Mouse (Mus musculus) neural tube, embryonic 11.5 days (tissue): ENCODE measurements around the gene Nrg3. TPM values are rescaled to one million over a fixed set of nuclear protein-coding genes. Genes with fewer than 3 reads are reported as not detected.
A peak's percentile ranks its signal among the peaks of the same experiment; 100 is the strongest.

Source experiments
- ATAC-seq: fragments of 200-750 bp; cut with Nextera tagmentation; 2 replicates; pipeline ENCODE4 v1.8.0; 2017; ENCODE audit warnings: moderate number of reproducible peaks, mild to moderate bottlenecking, moderate TSS enrichment, moderate library complexity; ENCODE audit not compliant: insufficient read depth, low FRiP score, low TSS enrichment
- DNase-seq: peaks from one replicate; pipeline ENCODE4 v3.0.0-alpha.2; 2015; ENCODE audit warnings: low spot score
- H3K27ac ChIP-seq: fragments of 300-500 bp; sonication (generic); 2 replicates; pipeline ENCODE4 v1.5.1; 2014; ENCODE audit warnings: low read depth, mild to moderate bottlenecking, low read length
- H3K27me3 ChIP-seq: fragments of 300-500 bp; sonication (generic); 2 replicates; pipeline ENCODE4 v1.6.1; 2014; ENCODE audit warnings: mild to moderate bottlenecking, low read length, mixed read lengths; ENCODE audit not compliant: control insufficient read depth, insufficient read depth
- H3K36me3 ChIP-seq: fragments of 300-500 bp; sonication (generic); 2 replicates; pipeline ENCODE4 v1.6.1; 2014; ENCODE audit warnings: mild to moderate bottlenecking, low read length, moderate library complexity, mixed read lengths; ENCODE audit not compliant: control insufficient read depth, insufficient read depth
- H3K4me1 ChIP-seq: fragments of 300-500 bp; sonication (generic); 2 replicates; pipeline ENCODE4 v1.6.1; 2014; ENCODE audit warnings: low read length, mixed read lengths; ENCODE audit not compliant: control insufficient read depth, insufficient read depth
- H3K4me2 ChIP-seq: fragments of 300-500 bp; sonication (generic); 2 replicates; pipeline ENCODE4 v1.6.1; 2014; ENCODE audit warnings: low read depth, mild to moderate bottlenecking, moderate library complexity
- H3K4me3 ChIP-seq: fragments of 300-500 bp; sonication (generic); 2 replicates; pipeline ENCODE4 v1.5.1; 2014; ENCODE audit warnings: low read depth, low read length
- H3K9ac ChIP-seq: fragments of 300-500 bp; sonication (generic); 2 replicates; pipeline ENCODE4 v1.6.1; 2014; ENCODE audit warnings: mild to moderate bottlenecking, low read length
- H3K9me3 ChIP-seq: fragments of 300-500 bp; sonication (generic); 2 replicates; pipeline ENCODE4 v1.6.1; 2016; ENCODE audit warnings: low read length; ENCODE audit not compliant: control insufficient read depth
- WGBS: fragments of 180-500 bp; shearing (Covaris S2); extraction: QIAGEN DNeasy Blood & Tissue Kit; methylation state at CpG from one replicate; pipeline ENCODE4 v1.1.7; 2014; 5-methylcytosine and 5-hydroxymethylcytosine counted together
- polyA plus RNA-seq: library from polyadenylated mRNA; unstranded; fragments of >200 nt; fragmentation: Nextera tagmentation; extraction: Ambion mirVana; gene quantifications from 2 replicates; pipeline ENCODE4 v1.2.1, GENCODE M21; 2014

Gene Nrg3
- 1.5 and 1.6 TPM in 2 replicates for polyA plus RNA-seq

GRCm38 (mm10) chr14:39472790-39473761 is at the start of gene Nrg3:
Nrg3 (minus strand) TSS chr14:39473088.
- H3K9ac ChIP-seq: peak within 1 kb of the TSS; percentile 65
- peak; percentile 83 for ATAC-seq
- peak within 1 kb of the TSS; percentile 5; the same call in 1 of the 2 replicates for H3K27ac ChIP-seq
- H3K9me3 ChIP-seq: no peaks in the 10 kb centered on the region
- peak within 1 kb of the TSS; percentile 59 for H3K4me3 ChIP-seq
- peak; percentile 79 for DNase-seq
- under 1% methylated on average over 63 of the region's 121 CpGs for WGBS
- H3K4me2 ChIP-seq: peak within 1 kb of the TSS; percentile 79
- H3K4me1 ChIP-seq: peaks cover 6% of the 10 kb centered on the region
- peaks cover 43% of the 10 kb centered on the region for H3K27me3 ChIP-seq
- H3K36me3 ChIP-seq: no peaks in the 10 kb centered on the region

GRCm38 (mm10) chr14:39508956-39509355 is 36.1 kb upstream of the Nrg3 start:
- H3K27ac ChIP-seq: no peak overlapping the region
- no peak for DNase-seq
- ATAC-seq: no peak
- WGBS: 77% methylated on average over 1 of the region's 1 CpGs
- H3K4me2 ChIP-seq: no peak overlapping the region
- H3K9ac ChIP-seq: no peak overlapping the region
- no peaks in the 10 kb centered on the region for H3K9me3 ChIP-seq
- H3K4me1 ChIP-seq: no peaks in the 10 kb centered on the region
- H3K27me3 ChIP-seq: no peaks in the 10 kb centered on the region
- H3K36me3 ChIP-seq: no peaks in the 10 kb centered on the region
- no peak overlapping the region for H3K4me3 ChIP-seq

GRCm38 (mm10) chr14:39473771-39474211 is 903 bp upstream of the Nrg3 start:
- H3K27ac ChIP-seq: no peak overlapping the region
- H3K4me2 ChIP-seq: peak overlapping the region; percentile 79
- H3K9me3 ChIP-seq: no peaks in the 10 kb centered on the region
- H3K4me1 ChIP-seq: peaks cover 6% of the 10 kb centered on the region
- peak overlapping the region; percentile 59 for H3K4me3 ChIP-seq
- peak; percentile 51 for DNase-seq
- H3K27me3 ChIP-seq: peaks cover 43% of the 10 kb centered on the region
- peak overlapping the region; percentile 65 for H3K9ac ChIP-seq
- no peaks in the 10 kb centered on the region for H3K36me3 ChIP-seq
- ATAC-seq: peak; percentile 52
- 1% methylated on average over 27 of the region's 27 CpGs for WGBS

- peak overlapping the region; percentile 59 for H3K4me3 ChIP-seq
- WGBS: 2% methylated on average over 46 of the region's 56 CpGs
- peak overlapping the region; percentile 79 for H3K4me2 ChIP-seq
- H3K9me3 ChIP-seq: no peaks in the 10 kb centered on the region
- DNase-seq (peak; percentile 21), ATAC-seq (peak; percentile 42)
- peak overlapping the region; percentile 65 for H3K9ac ChIP-seq
- peak overlapping the region; percentile 5; the same call in 1 of the 2 replicates for H3K27ac ChIP-seq
- peaks cover 6% of the 10 kb centered on the region for H3K4me1 ChIP-seq
- H3K36me3 ChIP-seq: no peaks in the 10 kb centered on the region
- H3K27me3 ChIP-seq: peaks cover 43% of the 10 kb centered on the region
These were observed 639 bp downstream of the Nrg3 start for GRCm38 (mm10) chr14:39472146-39472751.

- H3K27me3 ChIP-seq: peaks cover 43% of the 10 kb centered on the region
- H3K4me1 ChIP-seq: peaks cover 6% of the 10 kb centered on the region
- H3K27ac ChIP-seq: no peak overlapping the region
- DNase-seq (peak; percentile 48), ATAC-seq (no peak)
- H3K9me3 ChIP-seq: no peaks in the 10 kb centered on the region
- peak overlapping the region; percentile 79 for H3K4me2 ChIP-seq
- 5% methylated on average over 12 of the region's 12 CpGs for WGBS
- H3K36me3 ChIP-seq: no peaks in the 10 kb centered on the region
- H3K4me3 ChIP-seq: peak overlapping the region; percentile 59
- H3K9ac ChIP-seq: peak overlapping the region; percentile 65; the same call in 1 of the 2 replicates
These were observed 1.5 kb downstream of the Nrg3 start for GRCm38 (mm10) chr14:39471236-39471981.

- DNase-seq: no peak
- H3K4me2 ChIP-seq: no peak overlapping the region
These were observed 27.4 kb downstream of the Nrg3 start for GRCm38 (mm10) chr14:39445501-39445900.

GRCm38 (mm10) chr14:39428503-39428902 is 44.4 kb downstream of the Nrg3 start:
- WGBS: 92% methylated on average over 5 of the region's 5 CpGs
- DNase-seq (no peak), ATAC-seq (no peak)
- Histone ChIP-seq H3K27ac (no peak overlapping the region), H3K4me1 (no peaks in the 10 kb centered on the region), H3K27me3 (no peaks in the 10 kb centered on the region), H3K4me2 (no peak overlapping the region), H3K9ac (no peak overlapping the region), H3K4me3 (no peak overlapping the region), H3K9me3 (no peaks in the 10 kb centered on the region), H3K36me3 (no peaks in the 10 kb centered on the region)

More at GRCm38 (mm10) chr14:39445501-39445900, 27.4 kb downstream of the Nrg3 start:
- no peak overlapping the region for H3K27ac ChIP-seq
- no peak overlapping the region for H3K9ac ChIP-seq
- ATAC-seq: no peak
- no peak overlapping the region for H3K4me3 ChIP-seq
- 73% methylated on average over 1 of the region's 1 CpGs for WGBS
- no peaks in the 10 kb centered on the region for H3K4me1 ChIP-seq
- no peaks in the 10 kb centered on the region for H3K27me3 ChIP-seq
- H3K9me3 ChIP-seq: no peaks in the 10 kb centered on the region
- no peaks in the 10 kb centered on the region for H3K36me3 ChIP-seq

GRCm38 (mm10) chr14:39421874-39422273 is 51.0 kb downstream of the Nrg3 start:
- Histone ChIP-seq H3K27me3 (no peaks in the 10 kb centered on the region), H3K36me3 (no peaks in the 10 kb centered on the region), H3K9ac (no peak overlapping the region), H3K4me3 (no peak overlapping the region), H3K4me2 (no peak overlapping the region), H3K9me3 (no peaks in the 10 kb centered on the region), H3K27ac (no peak overlapping the region), H3K4me1 (no peaks in the 10 kb centered on the region)
- 69% methylated on average over 1 of the region's 1 CpGs for WGBS
- no peak for DNase-seq
- ATAC-seq: no peak
